27 mouse cellular contexts compared by ENCODE assay signal in genomic region chr16:40557680-40558249, GRCm38 (mm10).
A peak's percentile ranks its signal among the peaks of the same experiment; 100 is the strongest.
DNase-seq lines count a peak whose midpoint lies in the region; ATAC-seq lines count a peak whose summit lies in the region.
"Had no signal": no experiment of that assay in that cellular context is flagged by ENCODE, and none has a peak within 500 bp of the region (broad histone marks: within the 10 kb centered on the region; RNA-seq: fewer than 3 reads in every experiment).

No protein-coding gene starts in this region.

- WGBS in kidney, embryonic 15.5 days: 40% methylated on average over 5 of the region's 5 CpGs
- WGBS in neural tube, embryonic 11.5 days: 78% methylated on average over 5 of the region's 5 CpGs
- WGBS in neural tube, embryonic 15.5 days: 62% methylated on average over 5 of the region's 5 CpGs
- WGBS in neural tube, embryonic 14.5 days: 57% methylated on average over 5 of the region's 5 CpGs

- DNase-seq in kidney, postnatal 14 days: no peak
- no peak for DNase-seq in neural tube, embryonic 11.5 days (ENCODE audit: low spot score)
- no peak for DNase-seq in adrenal gland, adult 2 months
- DNase-seq: adrenal gland, adult 8-10 months; adrenal gland, postnatal 25 days; cerebellum, adult 11-12 months; cerebellum, adult 8-10 months; cerebellum, postnatal 10 days; cerebellum, postnatal 36 days; embryo, embryonic 11 days; gastrocnemius, postnatal 25 days; heart, adult 18-20 months; heart, postnatal 10 days; heart, postnatal 36 days had no signal

- ATAC-seq in kidney, embryonic 15.5 days (replicated peaks; ENCODE audit: low FRiP score): peak; percentile 83
- 0 out of 2 replicates have a peak, but pooled peaks have one; percentile 35 for ATAC-seq in neural tube, embryonic 11.5 days (ENCODE audit: insufficient read depth, low FRiP score, low TSS enrichment)
- no peak for ATAC-seq in neural tube, embryonic 15.5 days (ENCODE audit: low FRiP score)
- ATAC-seq in neural tube, embryonic 14.5 days (ENCODE audit: low read depth): peak; percentile 56; the same call in 1 of the 2 replicates
- ATAC-seq: CD4-positive, CD25-positive, alpha-beta regulatory T cell, adult 4 months; forebrain, embryonic 15.5 days had no signal

- H3K4me1 ChIP-seq in kidney, embryonic 15.5 days: no peaks in the 10 kb centered on the region
- H3K4me1 ChIP-seq in neural tube, embryonic 11.5 days (ENCODE audit: control insufficient read depth, insufficient read depth, low read length): no peaks in the 10 kb centered on the region
- peaks cover 8% of the 10 kb centered on the region for H3K4me1 ChIP-seq in neural tube, embryonic 15.5 days
- H3K4me1 ChIP-seq in neural tube, embryonic 14.5 days (ENCODE audit: control insufficient read depth, insufficient read depth, low read length): no peaks in the 10 kb centered on the region
- H3K4me1 ChIP-seq: embryonic facial prominence, embryonic 10.5 days; embryonic facial prominence, embryonic 13.5 days; forebrain, embryonic 12.5 days; heart, embryonic 12.5 days; heart, embryonic 15.5 days; hindbrain, embryonic 10.5 days; hindbrain, embryonic 15.5 days had no signal

- H3K36me3 ChIP-seq in kidney, embryonic 15.5 days: no peaks in the 10 kb centered on the region
- H3K36me3 ChIP-seq in neural tube, embryonic 11.5 days (ENCODE audit: control insufficient read depth, insufficient read depth, low read length): no peaks in the 10 kb centered on the region
- H3K36me3 ChIP-seq in neural tube, embryonic 15.5 days: no peaks in the 10 kb centered on the region
- H3K36me3 ChIP-seq in neural tube, embryonic 14.5 days (ENCODE audit: control insufficient read depth, insufficient read depth, low read length): no peaks in the 10 kb centered on the region
- H3K36me3 ChIP-seq: embryonic facial prominence, embryonic 10.5 days; embryonic facial prominence, embryonic 13.5 days; forebrain, embryonic 12.5 days; forebrain, embryonic 15.5 days; heart, embryonic 12.5 days; heart, embryonic 15.5 days; hindbrain, embryonic 10.5 days; hindbrain, embryonic 15.5 days had no signal

- H3K4me3 ChIP-seq in kidney, embryonic 15.5 days (replicated peaks): no peak overlapping the region
- H3K4me3 ChIP-seq in neural tube, embryonic 11.5 days (ENCODE audit: low read depth, low read length): no peak overlapping the region
- H3K4me3 ChIP-seq in neural tube, embryonic 15.5 days (replicated peaks): no peak overlapping the region
- H3K4me3 ChIP-seq in neural tube, embryonic 14.5 days (ENCODE audit: low read depth, low read length): no peak overlapping the region
- H3K4me3 ChIP-seq: embryonic facial prominence, embryonic 10.5 days; embryonic facial prominence, embryonic 13.5 days; erythroblast, embryonic 14.5 days; forebrain, embryonic 12.5 days; forebrain, embryonic 15.5 days; heart, embryonic 12.5 days; heart, embryonic 15.5 days; hindbrain, embryonic 10.5 days; hindbrain, embryonic 15.5 days had no signal

- H3K27me3 ChIP-seq in kidney, embryonic 15.5 days: no peaks in the 10 kb centered on the region
- H3K27me3 ChIP-seq in neural tube, embryonic 11.5 days (ENCODE audit: control insufficient read depth, insufficient read depth, low read length): no peaks in the 10 kb centered on the region
- H3K27me3 ChIP-seq in neural tube, embryonic 15.5 days (replicated peaks): no peaks in the 10 kb centered on the region
- H3K27me3 ChIP-seq in neural tube, embryonic 14.5 days (ENCODE audit: control insufficient read depth, insufficient read depth, low read length): no peaks in the 10 kb centered on the region
- H3K27me3 ChIP-seq: embryonic facial prominence, embryonic 13.5 days; forebrain, embryonic 12.5 days; forebrain, embryonic 15.5 days; heart, embryonic 12.5 days; heart, embryonic 15.5 days; hindbrain, embryonic 15.5 days had no signal

- H3K9ac ChIP-seq in kidney, embryonic 15.5 days: no peak overlapping the region
- H3K9ac ChIP-seq in neural tube, embryonic 11.5 days (ENCODE audit: low read length): no peak overlapping the region
- H3K9ac ChIP-seq in neural tube, embryonic 15.5 days (replicated peaks): no peak overlapping the region
- no peak overlapping the region for H3K9ac ChIP-seq in neural tube, embryonic 14.5 days (replicated peaks; ENCODE audit: low read depth, low read length)
- H3K9ac ChIP-seq: embryonic facial prominence, embryonic 13.5 days; forebrain, embryonic 12.5 days; forebrain, embryonic 15.5 days; heart, embryonic 12.5 days; heart, embryonic 15.5 days; hindbrain, embryonic 15.5 days had no signal

- H3K27ac ChIP-seq in kidney, embryonic 15.5 days: no peak overlapping the region
- H3K27ac ChIP-seq in neural tube, embryonic 11.5 days (ENCODE audit: low read depth, low read length): no peak overlapping the region
- H3K27ac ChIP-seq in neural tube, embryonic 15.5 days (replicated peaks): no peak overlapping the region
- no peak overlapping the region for H3K27ac ChIP-seq in neural tube, embryonic 14.5 days (ENCODE audit: low read depth, low read length)
- H3K27ac ChIP-seq: embryonic facial prominence, embryonic 10.5 days; embryonic facial prominence, embryonic 13.5 days; forebrain, embryonic 12.5 days; forebrain, embryonic 15.5 days; heart, embryonic 15.5 days; hindbrain, embryonic 10.5 days; hindbrain, embryonic 15.5 days had no signal

- no peaks in the 10 kb centered on the region for H3K9me3 ChIP-seq in kidney, embryonic 15.5 days (replicated peaks)
- H3K9me3 ChIP-seq in neural tube, embryonic 11.5 days (ENCODE audit: control insufficient read depth, low read length): no peaks in the 10 kb centered on the region
- H3K9me3 ChIP-seq in neural tube, embryonic 15.5 days (replicated peaks): no peaks in the 10 kb centered on the region
- H3K9me3 ChIP-seq in neural tube, embryonic 14.5 days (ENCODE audit: control insufficient read depth, low read length): no peaks in the 10 kb centered on the region
- H3K9me3 ChIP-seq: embryonic facial prominence, embryonic 10.5 days; embryonic facial prominence, embryonic 13.5 days; forebrain, embryonic 12.5 days; forebrain, embryonic 15.5 days; heart, embryonic 12.5 days; heart, embryonic 15.5 days; hindbrain, embryonic 10.5 days; hindbrain, embryonic 15.5 days had no signal

- no peak overlapping the region for H3K4me2 ChIP-seq in kidney, embryonic 15.5 days
- H3K4me2 ChIP-seq in neural tube, embryonic 11.5 days (ENCODE audit: low read depth): no peak overlapping the region
- no peak overlapping the region for H3K4me2 ChIP-seq in neural tube, embryonic 15.5 days
- no peak overlapping the region for H3K4me2 ChIP-seq in neural tube, embryonic 14.5 days (ENCODE audit: low read depth, low read length)
- H3K4me2 ChIP-seq: embryonic facial prominence, embryonic 13.5 days; forebrain, embryonic 12.5 days; forebrain, embryonic 15.5 days; heart, embryonic 12.5 days; heart, embryonic 15.5 days; hindbrain, embryonic 15.5 days had no signal
